Mouse (Mus musculus) thymus, adult 2 months (tissue): ENCODE results near the gene Ccnyl1.

Source experiments
- CTCF ChIP-seq: fragments of 200-500 bp; IDR thresholded peaks from 2 replicates; pipeline ENCODE4 v1.5.1; 2012; ENCODE audit warnings: mild to moderate bottlenecking, control low read depth, low read length, moderate library complexity, borderline replicate concordance; ENCODE audit not compliant: control insufficient read depth, poor library complexity, insufficient read depth; ENCODE audit errors: extremely low read depth
- POLR2A ChIP-seq: fragments of 200-500 bp; IDR thresholded peaks from 2 replicates; pipeline ENCODE4 v1.6.1; 2012; ENCODE audit warnings: mild to moderate bottlenecking, low read length, control low read depth, moderate library complexity; ENCODE audit not compliant: control insufficient read depth, poor library complexity, insufficient read depth; ENCODE audit errors: extremely low read depth

- no peak for TF ChIP-seq CTCF
- no peak for TF ChIP-seq POLR2A
These were observed 14.0 kb upstream of the Ccnyl1 start for GRCm38 (mm10) chr1:64676060-64676839.
